Mouse (Mus musculus): Measurements from ENCODE around the gene Tmem8b. TPM values are rescaled to one million over a fixed set of nuclear protein-coding genes. Genes with fewer than 3 reads are reported as not detected.

Tmem8b gene
- polyA plus RNA-seq (2015; fragmentation: Nextera tagmentation; extraction: Ambion mirVana): 0.22 and 0.23 TPM in 2 replicates

GRCm38 (mm10) chr4:43668782-43669427 lies at the start of gene Tmem8b, which contains the start of gene Fam221b:
Gene Tmem8b (plus strand): TSS chr4:43668971.
Gene Fam221b (minus strand): TSS chr4:43669145.
- Histone ChIP-seq H3K36me3 (ENCODE audit: control insufficient read depth, insufficient read depth) (no peaks in the 10 kb centered on the region), H3K9ac (ENCODE audit: low read depth, low read length) (peak within 1 kb of the TSS; percentile 78), H3K4me2 (ENCODE audit: low read depth, low read length) (peak within 1 kb of the TSS; percentile 94), H3K4me1 (ENCODE audit: control insufficient read depth, low read depth, low read length) (peaks cover 11% of the 10 kb centered on the region), H3K4me3 (ENCODE audit: low read depth, low read length) (peak within 1 kb of the TSS; percentile 75), H3K27ac (ENCODE audit: low read length) (no peak within 1 kb of the TSS), H3K27me3 (ENCODE audit: control insufficient read depth, insufficient read depth, low read depth, low read length) (peaks cover 14% of the 10 kb centered on the region), H3K9me3 (replicated peaks; ENCODE audit: control insufficient read depth, low read length) (no peaks in the 10 kb centered on the region)
- WGBS (ENCODE audit: insufficient replicate concordance): 2% methylated on average over 33 of the region's 41 CpGs
- peak; percentile 97 for ATAC-seq (ENCODE audit: low read depth)

DNA sequence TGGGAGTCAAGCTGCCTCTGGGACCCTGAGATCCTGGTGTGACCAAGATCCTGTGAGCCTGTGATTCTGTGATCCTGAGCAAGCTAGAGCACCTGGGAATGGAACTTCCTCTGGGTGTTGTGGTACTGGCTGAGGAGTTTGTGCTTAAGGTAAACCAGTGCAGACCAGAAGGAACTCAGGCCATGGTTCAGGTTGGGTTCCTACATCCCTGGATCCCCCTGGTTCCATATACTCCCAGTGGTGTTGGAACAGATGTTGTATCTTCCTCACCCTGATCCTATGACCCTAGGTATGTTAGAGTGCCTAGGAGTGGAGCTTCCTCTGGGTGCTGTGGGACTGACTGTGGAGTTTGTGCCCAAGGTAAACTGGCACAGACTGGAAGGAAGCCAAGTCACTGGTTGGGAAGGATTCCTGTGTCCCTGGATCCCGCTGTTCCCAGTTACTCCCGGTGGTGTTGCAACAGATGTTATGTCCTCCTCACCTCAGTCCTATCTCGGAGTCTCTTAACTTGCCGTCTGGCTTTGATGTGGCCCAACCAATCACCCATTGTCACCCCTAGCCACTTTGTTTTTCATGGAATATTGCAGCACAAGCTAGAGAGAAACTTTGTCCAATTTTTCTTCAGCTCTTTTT lies 48.5 kb upstream of the Tmem8b start:
- ATAC-seq (ENCODE audit: low read depth): no peak
- no peaks in the 10 kb centered on the region for H3K36me3 ChIP-seq (ENCODE audit: control insufficient read depth, insufficient read depth)
- peaks cover 5% of the 10 kb centered on the region; the same call in 1 of the 2 replicates for H3K9me3 ChIP-seq (replicated peaks; ENCODE audit: control insufficient read depth, low read length)
- H3K27ac ChIP-seq (ENCODE audit: low read length): no peak overlapping the region
- no peaks in the 10 kb centered on the region for H3K27me3 ChIP-seq (ENCODE audit: control insufficient read depth, insufficient read depth, low read depth, low read length)
- H3K4me2 ChIP-seq (ENCODE audit: low read depth, low read length): no peak overlapping the region
- H3K9ac ChIP-seq (ENCODE audit: low read depth, low read length): no peak overlapping the region
- no peaks in the 10 kb centered on the region for H3K4me1 ChIP-seq (ENCODE audit: control insufficient read depth, low read depth, low read length)
- 70% methylated on average over 4 of the region's 4 CpGs for WGBS (ENCODE audit: insufficient replicate concordance)
- no peak overlapping the region for H3K4me3 ChIP-seq (ENCODE audit: low read depth, low read length)

DNA sequence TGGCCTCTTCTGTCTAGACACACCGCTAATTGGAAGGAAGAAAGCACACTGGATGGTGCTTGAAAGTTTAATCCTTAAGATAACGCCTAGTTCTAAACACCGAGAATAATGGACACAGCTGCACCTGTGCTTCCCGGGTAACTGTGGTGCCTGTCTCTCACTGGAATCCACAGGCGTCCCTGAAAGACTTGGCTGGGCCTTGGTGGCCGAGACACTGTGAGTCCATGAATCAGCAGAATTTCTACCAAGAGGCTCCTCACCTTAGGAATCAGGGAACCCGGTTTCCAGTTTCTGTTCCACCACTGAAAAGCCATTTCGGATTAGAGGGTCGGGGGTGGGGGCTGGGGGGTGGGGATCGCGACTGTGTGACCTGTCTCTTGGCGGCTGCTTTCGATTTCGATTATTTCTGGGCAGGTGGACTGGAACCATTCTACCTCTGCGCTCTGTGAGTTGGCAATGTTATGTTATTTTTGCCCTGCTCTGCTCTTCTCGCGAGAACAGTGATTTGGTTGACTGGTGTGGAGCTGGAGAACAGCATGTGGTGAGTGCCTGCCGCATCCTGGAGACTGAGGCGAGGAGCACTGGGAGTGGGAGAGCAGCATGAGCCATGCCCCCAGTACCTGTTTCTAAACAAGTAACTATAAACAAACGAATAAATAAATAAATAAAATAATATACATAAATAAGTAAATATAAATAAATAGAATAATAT lies 39.5 kb upstream of the Tmem8b start:
- no peak overlapping the region for H3K27ac ChIP-seq (ENCODE audit: low read length)
- H3K9ac ChIP-seq (ENCODE audit: low read depth, low read length): no peak overlapping the region
- peaks cover 8% of the 10 kb centered on the region for H3K4me1 ChIP-seq (ENCODE audit: control insufficient read depth, low read depth, low read length)
- H3K36me3 ChIP-seq (ENCODE audit: control insufficient read depth, insufficient read depth): no peaks in the 10 kb centered on the region
- no peak overlapping the region for H3K4me2 ChIP-seq (ENCODE audit: low read depth, low read length)
- ATAC-seq (ENCODE audit: low read depth): peak; percentile 44; the same call in 1 of the 2 replicates
- peaks cover 30% of the 10 kb centered on the region for H3K27me3 ChIP-seq (ENCODE audit: control insufficient read depth, insufficient read depth, low read depth, low read length)
- no peak overlapping the region for H3K4me3 ChIP-seq (ENCODE audit: low read depth, low read length)
- 44% methylated on average over 20 of the region's 20 CpGs for WGBS (ENCODE audit: insufficient replicate concordance)
- H3K9me3 ChIP-seq (replicated peaks; ENCODE audit: control insufficient read depth, low read length): peaks cover 8% of the 10 kb centered on the region; the same call in 1 of the 2 replicates

- peak; percentile 33; the same call in 1 of the 2 replicates for ATAC-seq (ENCODE audit: low read depth)
- H3K9ac ChIP-seq (ENCODE audit: low read depth, low read length): no peak overlapping the region
- H3K4me3 ChIP-seq (ENCODE audit: low read depth, low read length): no peak overlapping the region
- H3K4me2 ChIP-seq (ENCODE audit: low read depth, low read length): no peak overlapping the region
- 10% methylated on average over 5 of the region's 5 CpGs for WGBS (ENCODE audit: insufficient replicate concordance)
- H3K27me3 ChIP-seq (ENCODE audit: control insufficient read depth, insufficient read depth, low read depth, low read length): peaks cover 30% of the 10 kb centered on the region
- no peak overlapping the region for H3K27ac ChIP-seq (ENCODE audit: low read length)
- H3K9me3 ChIP-seq (replicated peaks; ENCODE audit: control insufficient read depth, low read length): peaks cover 5% of the 10 kb centered on the region; the same call in 1 of the 2 replicates
- no peaks in the 10 kb centered on the region for H3K36me3 ChIP-seq (ENCODE audit: control insufficient read depth, insufficient read depth)
- peaks cover 8% of the 10 kb centered on the region for H3K4me1 ChIP-seq (ENCODE audit: control insufficient read depth, low read depth, low read length)
Measured at GRCm38 (mm10) chr4:43630030-43630581, 38.7 kb upstream of the Tmem8b start.

- Histone ChIP-seq H3K4me1 (ENCODE audit: control insufficient read depth, low read depth, low read length) (peaks cover 8% of the 10 kb centered on the region), H3K9me3 (replicated peaks; ENCODE audit: control insufficient read depth, low read length) (no peaks in the 10 kb centered on the region), H3K4me2 (ENCODE audit: low read depth, low read length) (peak overlapping the region; percentile 72; the same call in 1 of the 2 replicates), H3K27ac (ENCODE audit: low read length) (no peak overlapping the region), H3K36me3 (ENCODE audit: control insufficient read depth, insufficient read depth) (no peaks in the 10 kb centered on the region), H3K4me3 (ENCODE audit: low read depth, low read length) (no peak overlapping the region; the same call in 1 of the 2 replicates), H3K27me3 (ENCODE audit: control insufficient read depth, insufficient read depth, low read depth, low read length) (peaks cover 30% of the 10 kb centered on the region), H3K9ac (ENCODE audit: low read depth, low read length) (no peak overlapping the region)
- 25% methylated on average over 5 of the region's 5 CpGs for WGBS (ENCODE audit: insufficient replicate concordance)
- no peak for ATAC-seq (ENCODE audit: low read depth)
Measured at GRCm38 (mm10) chr4:43630671-43631045, 38.1 kb upstream of the Tmem8b start.

DNA sequence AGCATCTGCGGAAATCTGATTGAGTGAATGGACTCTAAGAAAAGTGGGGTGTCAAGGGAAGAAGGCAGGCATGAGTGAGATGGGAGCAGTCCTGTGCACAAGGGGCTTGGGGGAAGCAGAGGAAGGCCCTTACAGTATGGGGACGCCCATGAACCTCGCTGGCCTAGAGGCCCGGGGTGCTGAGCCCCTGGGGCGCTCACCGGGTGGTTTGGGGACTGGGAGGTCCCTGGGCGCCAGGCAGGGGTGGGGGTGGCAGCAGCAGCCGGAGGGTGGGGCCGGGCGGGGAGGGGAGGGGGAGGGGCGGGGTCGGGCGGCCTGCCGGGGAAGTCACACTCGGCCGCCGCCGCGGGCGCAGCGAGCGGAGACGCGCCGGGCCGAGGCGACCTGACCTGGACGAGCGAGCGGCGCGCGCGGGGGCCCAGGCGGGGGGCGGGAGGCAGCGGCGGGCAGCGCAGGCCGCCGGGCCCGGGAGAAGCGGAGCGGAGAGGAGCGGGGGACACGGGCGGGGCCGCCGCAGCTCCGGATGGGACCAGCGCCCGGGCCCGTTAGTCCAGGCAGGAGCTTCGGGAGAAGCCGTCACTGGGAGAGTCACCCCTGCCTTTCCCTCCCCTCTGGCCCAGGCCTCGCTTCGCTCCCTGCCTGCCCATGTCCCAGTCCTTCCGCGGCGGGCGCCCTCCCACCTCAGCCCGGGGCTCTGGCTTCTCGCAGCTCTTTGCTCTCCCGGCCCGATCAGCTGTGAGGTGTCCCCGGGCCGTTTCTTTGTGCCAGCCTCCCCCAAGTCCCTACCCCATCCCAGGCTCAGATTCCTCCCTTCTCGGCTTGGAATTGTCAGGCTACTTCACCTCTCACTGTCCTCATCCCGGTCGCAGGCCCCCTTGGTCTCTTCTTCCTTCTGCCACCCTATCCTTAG lies 37.5 kb upstream of the Tmem8b start, which contains the start of gene Npr2:
Gene Npr2, plus strand, starts transcription at position 890 of the 910 bp plus-strand sequence.
- 3% methylated on average over 49 of the region's 70 CpGs for WGBS (ENCODE audit: insufficient replicate concordance)
- peak; percentile 47 for ATAC-seq (ENCODE audit: low read depth)
- peaks cover 30% of the 10 kb centered on the region for H3K27me3 ChIP-seq (ENCODE audit: control insufficient read depth, insufficient read depth, low read depth, low read length)
- H3K4me3 ChIP-seq (ENCODE audit: low read depth, low read length): peak within 1 kb of the TSS; percentile 58
- H3K9me3 ChIP-seq (replicated peaks; ENCODE audit: control insufficient read depth, low read length): no peaks in the 10 kb centered on the region
- H3K9ac ChIP-seq (ENCODE audit: low read depth, low read length): peak within 1 kb of the TSS; percentile 42
- H3K27ac ChIP-seq (ENCODE audit: low read length): no peak within 1 kb of the TSS
- peak within 1 kb of the TSS; percentile 72 for H3K4me2 ChIP-seq (ENCODE audit: low read depth, low read length)
- H3K4me1 ChIP-seq (ENCODE audit: control insufficient read depth, low read depth, low read length): peaks cover 8% of the 10 kb centered on the region
- H3K36me3 ChIP-seq (ENCODE audit: control insufficient read depth, insufficient read depth): no peaks in the 10 kb centered on the region

GRCm38 (mm10) chr4:43631956-43632920 lies 36.5 kb upstream of the Tmem8b start:
- Histone ChIP-seq H3K4me2 (ENCODE audit: low read depth, low read length) (no peak overlapping the region), H3K27ac (ENCODE audit: low read length) (no peak overlapping the region), H3K36me3 (ENCODE audit: control insufficient read depth, insufficient read depth) (no peaks in the 10 kb centered on the region), H3K9ac (ENCODE audit: low read depth, low read length) (no peak overlapping the region), H3K4me3 (ENCODE audit: low read depth, low read length) (peak overlapping the region; percentile 58; the same call in 1 of the 2 replicates), H3K4me1 (ENCODE audit: control insufficient read depth, low read depth, low read length) (peaks cover 8% of the 10 kb centered on the region), H3K27me3 (ENCODE audit: control insufficient read depth, insufficient read depth, low read depth, low read length) (peaks cover 30% of the 10 kb centered on the region), H3K9me3 (replicated peaks; ENCODE audit: control insufficient read depth, low read length) (no peaks in the 10 kb centered on the region)
- no peak for ATAC-seq (ENCODE audit: low read depth)
- WGBS (ENCODE audit: insufficient replicate concordance): 59% methylated on average over 42 of the region's 42 CpGs
